Mouse (Mus musculus) CH12.LX (cell line): Measurements from ENCODE around the gene Gnb1.

ENCODE experiments used
- BHLHE40 ChIP-seq: IDR thresholded peaks from 2 replicates; pipeline ENCODE4 v1.6.1; 2011; ENCODE audit warnings: mild to moderate bottlenecking, low read depth, low read length, improper control_type of control experiment
- CTCF ChIP-seq, 2 experiments: IDR thresholded peaks in 1 of 2; conservative IDR thresholded peaks in 1 of 2; 2 replicates each; pipeline ENCODE4 v1.5.1; 2011 to 2012; ENCODE audit warnings: low read depth in 2 of 2, low read length in 2 of 2, improper control_type of control experiment in 1 of 2, inconsistent platforms in 1 of 2, mild to moderate bottlenecking in 1 of 2, moderate library complexity in 1 of 2
- ELF1 ChIP-seq: IDR thresholded peaks from 2 replicates; pipeline ENCODE4 v1.6.1; 2014; ENCODE audit warnings: low read depth, mild to moderate bottlenecking, inconsistent platforms, low read length, improper control_type of control experiment
- ETS1 ChIP-seq: conservative IDR thresholded peaks from 2 replicates; pipeline ENCODE4 v1.6.1; 2012; ENCODE audit warnings: low read depth, mild to moderate bottlenecking, inconsistent platforms, low read length, improper control_type of control experiment, moderate library complexity
- MAX ChIP-seq: IDR thresholded peaks from 2 replicates; pipeline ENCODE4 v1.6.1; 2011; ENCODE audit warnings: low read length, improper control_type of control experiment
- MEF2A ChIP-seq: IDR thresholded peaks from 2 replicates; pipeline ENCODE4 v1.6.1; 2014; ENCODE audit warnings: low read depth, mild to moderate bottlenecking, inconsistent platforms, low read length, improper control_type of control experiment, borderline replicate concordance
- POLR2A ChIP-seq: IDR thresholded peaks from 2 replicates; pipeline ENCODE4 v1.6.1; 2011; ENCODE audit warnings: low read depth, mild to moderate bottlenecking, improper control_type of control experiment, low read length
- TBP ChIP-seq: conservative IDR thresholded peaks from 2 replicates; pipeline ENCODE4 v1.6.1; 2011; ENCODE audit warnings: low read depth, low read length, improper control_type of control experiment

GRCm38 (mm10) chr4:155568632-155569370 lies 77.6 kb downstream of the Gnb1 start:
- TF ChIP-seq CTCF (conservative IDR thresholded peaks at IDR 0.05 in 1 of 2, IDR thresholded peaks at IDR 0.05 in 1 of 2; ENCODE audit: low read depth in 2 of 2, low read length in 2 of 2): no peak
- TF ChIP-seq MEF2A: no peak
- TF ChIP-seq BHLHE40: no peak
- TF ChIP-seq TBP: no peak
- TF ChIP-seq MAX: no peak
- no peak for TF ChIP-seq ELF1
- no peak for TF ChIP-seq POLR2A
- no peak for TF ChIP-seq ETS1
